Mouse (Mus musculus) C2C12 (cell line): Measurements from ENCODE around the gene Ccnyl1. TPM values are rescaled to one million over a fixed set of nuclear protein-coding genes. Genes with fewer than 3 reads are reported as not detected.

Experiments used
- H3K27me3 ChIP-seq: one replicate; pipeline ENCODE4 v1.6.1; 2011; ENCODE audit not compliant: control insufficient read depth, insufficient read depth, insufficient read length
- H3K36me3 ChIP-seq: one replicate; pipeline ENCODE4 v1.6.1; 2011; ENCODE audit not compliant: control insufficient read depth, insufficient read depth
- H3K4me3 ChIP-seq: one replicate; pipeline ENCODE4 v1.5.1; 2011; ENCODE audit warnings: mild to moderate bottlenecking, control low read depth; ENCODE audit not compliant: poor library complexity, insufficient read depth, severe bottlenecking
- H3K79me2 ChIP-seq: one replicate; pipeline ENCODE4 v1.6.1; 2011; ENCODE audit not compliant: control insufficient read depth, insufficient read depth
- H3K79me3 ChIP-seq: one replicate; pipeline ENCODE4 v1.6.1; 2011; ENCODE audit warnings: low read depth, control low read depth
- H3ac ChIP-seq: one replicate; pipeline ENCODE3; 2011; ENCODE audit warnings: low read depth; ENCODE audit not compliant: control insufficient read depth, insufficient read length
- CEBPB ChIP-seq: IDR thresholded peaks from one replicate; pipeline ENCODE4 v1.6.1; 2011; ENCODE audit warnings: low read depth, mild to moderate bottlenecking, control low read depth, moderate library complexity
- CTCF ChIP-seq: IDR thresholded peaks from one replicate; pipeline ENCODE4 v1.5.1; 2011; ENCODE audit not compliant: control insufficient read depth, insufficient read depth, insufficient read length
- FOSL1 ChIP-seq: IDR thresholded peaks from one replicate; pipeline ENCODE4 v1.8.0; 2011; ENCODE audit warnings: mild to moderate bottlenecking, low read length; ENCODE audit not compliant: poor library complexity, insufficient read depth, severe bottlenecking
- MAX ChIP-seq: IDR thresholded peaks from one replicate; pipeline ENCODE4 v1.6.1; 2011; ENCODE audit warnings: mild to moderate bottlenecking, control low read depth
- MYOD1 ChIP-seq: IDR thresholded peaks from one replicate; pipeline ENCODE4 v1.6.1; 2011; ENCODE audit warnings: low read depth; ENCODE audit not compliant: control insufficient read depth, insufficient read length
- MYOG ChIP-seq: IDR thresholded peaks from one replicate; pipeline ENCODE4 v1.6.1; 2011; ENCODE audit not compliant: control insufficient read depth, insufficient read length; ENCODE audit errors: extremely low read depth
- USF1 ChIP-seq: IDR thresholded peaks from one replicate; pipeline ENCODE4 v1.6.1; 2011; ENCODE audit warnings: low read depth, mild to moderate bottlenecking, control low read depth, moderate library complexity
- polyA plus RNA-seq: library from polyadenylated mRNA; unstranded; fragments of >200 nt; fragmentation: generic; extraction: Trizol; gene quantifications from one replicate; pipeline ENCODE4 v1.2.1, GENCODE M21; 2012; ENCODE audit warnings: missing spikeins

The Ccnyl1 gene
- polyA plus RNA-seq, 1 experiment = 40.5 TPM

GRCm38 (mm10) chr1:64742741-64743408 lies 52.6 kb downstream of the Ccnyl1 start:
- no peak for TF ChIP-seq USF1
- TF ChIP-seq MYOG = no peak
- no peak for TF ChIP-seq CEBPB
- TF ChIP-seq FOSL1 = no peak
- TF ChIP-seq MYOD1 = no peak
- no peak for TF ChIP-seq MAX
- TF ChIP-seq CTCF = no peak
- Histone ChIP-seq H3K79me2 (no peaks in the 10 kb centered on the region), H3K79me3 (no peaks in the 10 kb centered on the region), H3K27me3 (no peaks in the 10 kb centered on the region), H3K4me3 (no peak overlapping the region), H3ac (no peak overlapping the region), H3K36me3 (no peaks in the 10 kb centered on the region)

- no peaks in the 10 kb centered on the region for H3K79me3 ChIP-seq
- no peaks in the 10 kb centered on the region for H3K79me2 ChIP-seq
Observed at GRCm38 (mm10) chr1:64744616-64745015, 54.4 kb downstream of the Ccnyl1 start.

GRCm38 (mm10) chr1:64753109-64753508 lies 62.9 kb downstream of the Ccnyl1 start:
- no peaks in the 10 kb centered on the region for H3K36me3 ChIP-seq
- H3ac ChIP-seq = no peak overlapping the region
- no peaks in the 10 kb centered on the region for H3K79me2 ChIP-seq
- H3K27me3 ChIP-seq = no peaks in the 10 kb centered on the region
- no peak overlapping the region for H3K4me3 ChIP-seq
- no peaks in the 10 kb centered on the region for H3K79me3 ChIP-seq
- TF ChIP-seq CTCF (no peak), CEBPB (peak; percentile 67), MYOG (no peak)

More at GRCm38 (mm10) chr1:64744616-64745015, 54.4 kb downstream of the Ccnyl1 start:
- TF ChIP-seq MYOD1 = no peak
- no peaks in the 10 kb centered on the region for H3K36me3 ChIP-seq
- no peak overlapping the region for H3ac ChIP-seq
- H3K27me3 ChIP-seq = no peaks in the 10 kb centered on the region
- no peak overlapping the region for H3K4me3 ChIP-seq

- no peak for TF ChIP-seq MAX
- TF ChIP-seq MYOG = no peak
- no peak for TF ChIP-seq CEBPB
- no peak for TF ChIP-seq MYOD1
- no peak for TF ChIP-seq USF1
- TF ChIP-seq FOSL1 = no peak
- TF ChIP-seq CTCF = no peak
- H3K27me3 ChIP-seq = no peaks in the 10 kb centered on the region
- no peaks in the 10 kb centered on the region for H3K79me3 ChIP-seq
- no peak overlapping the region for H3ac ChIP-seq
- H3K79me2 ChIP-seq = no peaks in the 10 kb centered on the region
- H3K4me3 ChIP-seq = no peak overlapping the region
- no peaks in the 10 kb centered on the region for H3K36me3 ChIP-seq
Observed at GRCm38 (mm10) chr1:64753668-64754067, 63.4 kb downstream of the Ccnyl1 start.

- Histone ChIP-seq H3K36me3 (no peaks in the 10 kb centered on the region), H3ac (no peak overlapping the region), H3K27me3 (no peaks in the 10 kb centered on the region), H3K4me3 (no peak overlapping the region), H3K79me3 (no peaks in the 10 kb centered on the region), H3K79me2 (no peaks in the 10 kb centered on the region)
- no peak for TF ChIP-seq CTCF
- no peak for TF ChIP-seq MYOG
- TF ChIP-seq FOSL1 = no peak
- TF ChIP-seq USF1 = no peak
- no peak for TF ChIP-seq MAX
- no peak for TF ChIP-seq MYOD1
- no peak for TF ChIP-seq CEBPB
Observed at GRCm38 (mm10) chr1:64754658-64755057, 64.4 kb downstream of the Ccnyl1 start.

- no peak for TF ChIP-seq MYOD1
- TF ChIP-seq MYOG = no peak
- peak; percentile 63 for TF ChIP-seq USF1
- no peaks in the 10 kb centered on the region for H3K79me3 ChIP-seq
- H3ac ChIP-seq = no peak overlapping the region
- no peaks in the 10 kb centered on the region for H3K27me3 ChIP-seq
- no peaks in the 10 kb centered on the region for H3K36me3 ChIP-seq
- no peaks in the 10 kb centered on the region for H3K79me2 ChIP-seq
- no peak overlapping the region for H3K4me3 ChIP-seq
Observed at GRCm38 (mm10) chr1:64755971-64756639, 65.8 kb downstream of the Ccnyl1 start.
